Mouse (Mus musculus) thymus, postnatal 4 days (tissue): ENCODE results near the gene Pex19.
A peak's percentile ranks its signal among the peaks of the same experiment; 100 is the strongest.

Source experiments
- DNase-seq: peaks from one replicate; pipeline ENCODE4 v3.0.0; 2021

Pex19 gene

DNA sequence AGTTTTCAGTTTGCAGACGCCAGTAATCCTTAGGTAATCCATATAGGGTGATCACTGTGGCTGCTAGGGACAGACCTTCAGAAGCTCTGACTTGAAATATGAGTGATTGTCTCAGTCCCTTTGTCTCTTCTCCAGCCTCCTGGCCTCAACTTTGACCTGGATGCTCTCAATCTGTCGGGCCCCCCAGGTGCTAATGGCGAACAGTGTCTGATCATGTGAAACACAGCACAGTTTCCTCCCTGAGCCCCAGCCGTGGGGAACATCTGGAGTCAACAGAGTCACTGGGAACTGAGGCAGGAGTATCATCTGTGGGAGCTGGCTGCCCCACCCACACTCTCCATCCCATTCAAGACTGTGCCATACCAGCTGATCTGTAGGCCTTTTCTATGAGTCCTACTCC is 7.5 kb downstream of the Pex19 start:
- no peak for DNase-seq

DNA sequence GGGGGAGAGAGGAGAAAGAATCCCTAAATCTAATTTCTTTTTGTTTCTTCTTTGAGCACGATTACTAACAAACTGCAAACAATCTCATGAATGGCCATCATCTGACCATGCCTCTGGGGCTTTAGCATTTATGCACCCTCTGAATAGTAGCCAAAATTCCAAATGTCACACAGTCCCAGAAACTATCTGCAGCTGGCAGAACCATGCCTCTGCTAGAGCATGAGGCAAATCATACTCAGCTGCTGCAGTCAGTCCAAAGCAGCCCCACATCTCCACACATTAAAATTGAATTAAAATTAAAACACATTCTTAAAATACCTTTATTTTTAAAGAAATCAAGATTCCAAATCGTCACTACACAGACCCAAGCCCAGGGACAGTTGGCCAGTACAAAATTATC is 13.6 kb downstream of the Pex19 start:
- DNase-seq = no peak

DNA sequence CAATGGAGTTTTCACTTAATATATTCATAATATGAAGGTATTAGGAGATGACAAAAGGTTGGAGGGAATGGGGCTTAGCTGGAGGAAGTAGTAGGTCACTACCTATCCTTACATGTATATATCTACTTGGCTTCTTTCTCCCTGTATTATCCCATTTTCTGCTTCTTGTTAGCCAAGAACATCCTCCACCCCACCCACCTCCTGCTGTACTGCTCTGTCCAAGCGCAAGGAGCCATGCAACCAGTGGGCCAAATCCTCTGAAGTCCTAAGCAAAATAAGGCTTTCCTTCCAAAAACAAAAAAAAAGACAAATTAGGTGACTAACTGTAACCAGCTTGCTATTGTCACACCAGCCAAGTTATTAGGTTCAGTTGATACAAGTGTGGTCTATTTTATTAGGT is 14.3 kb downstream of the Pex19 start:
- no peak for DNase-seq

DNA sequence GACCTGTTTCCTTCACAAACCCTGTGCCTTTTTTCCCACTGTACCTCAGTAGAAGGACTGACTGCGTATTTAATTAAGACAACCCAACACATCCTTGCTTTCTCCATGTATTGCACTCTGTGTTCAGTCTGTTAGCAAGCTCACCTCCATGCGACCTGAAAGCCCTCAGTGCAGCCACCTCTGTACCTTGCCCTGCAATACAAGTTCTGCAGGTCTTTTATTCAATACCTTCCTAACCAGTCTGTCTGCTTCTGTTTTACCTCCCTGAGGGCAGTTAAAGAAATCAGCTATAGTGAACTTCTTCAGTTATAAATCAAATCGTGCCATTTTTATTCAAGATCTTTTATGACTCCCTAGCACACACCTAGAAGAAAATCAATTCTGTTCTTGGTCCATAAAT is 15.0 kb downstream of the Pex19 start:
- no peak for DNase-seq

DNA sequence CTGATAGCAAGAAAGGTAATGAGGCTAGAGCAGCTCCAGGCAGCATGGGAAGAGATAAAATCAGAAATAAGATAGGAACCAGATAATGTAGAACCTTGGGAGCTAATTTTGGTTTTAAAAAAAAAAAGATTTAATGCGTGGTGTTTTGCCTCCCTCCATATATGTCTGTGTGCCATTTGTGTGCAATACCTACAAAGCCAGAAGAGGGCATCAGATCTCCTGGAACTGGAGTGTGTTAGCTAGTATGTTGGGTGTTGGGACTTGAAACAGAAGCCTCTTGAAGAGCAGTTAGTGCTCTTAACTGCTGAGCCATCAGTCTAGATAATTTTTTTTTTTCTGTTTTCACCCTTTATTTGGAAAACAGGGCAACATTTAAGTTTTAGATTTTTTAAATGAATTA is 17.0 kb downstream of the Pex19 start:
- peak; percentile 70 for DNase-seq

DNA sequence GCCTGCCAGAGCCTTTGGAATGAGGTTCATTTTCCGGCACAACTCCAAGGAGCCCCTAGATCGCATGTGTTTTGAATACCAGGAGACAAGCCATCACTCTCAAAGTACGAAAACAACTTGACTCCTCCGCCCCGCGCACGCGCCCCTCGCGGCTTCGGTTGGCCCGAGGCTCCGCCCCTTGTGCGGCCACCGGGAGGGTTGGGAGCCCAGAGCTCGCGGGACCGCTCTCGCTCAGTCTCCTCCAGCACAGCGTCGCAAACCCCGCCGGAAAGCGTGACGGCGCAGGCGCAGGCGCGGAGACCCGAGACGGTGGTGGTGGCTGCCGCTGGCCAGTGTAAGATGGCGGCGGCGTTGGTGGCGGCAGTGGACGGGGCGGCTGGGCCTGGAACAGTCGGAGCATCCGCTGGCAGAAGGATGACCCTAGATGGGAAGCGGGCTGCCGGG is 21.3 kb downstream of the Pex19 start, which contains the start of gene Dcaf8:
Gene Dcaf8, plus strand, starts transcription at position 250 of the 444 bp plus-strand sequence.
- DNase-seq = peak; percentile 98

DNA sequence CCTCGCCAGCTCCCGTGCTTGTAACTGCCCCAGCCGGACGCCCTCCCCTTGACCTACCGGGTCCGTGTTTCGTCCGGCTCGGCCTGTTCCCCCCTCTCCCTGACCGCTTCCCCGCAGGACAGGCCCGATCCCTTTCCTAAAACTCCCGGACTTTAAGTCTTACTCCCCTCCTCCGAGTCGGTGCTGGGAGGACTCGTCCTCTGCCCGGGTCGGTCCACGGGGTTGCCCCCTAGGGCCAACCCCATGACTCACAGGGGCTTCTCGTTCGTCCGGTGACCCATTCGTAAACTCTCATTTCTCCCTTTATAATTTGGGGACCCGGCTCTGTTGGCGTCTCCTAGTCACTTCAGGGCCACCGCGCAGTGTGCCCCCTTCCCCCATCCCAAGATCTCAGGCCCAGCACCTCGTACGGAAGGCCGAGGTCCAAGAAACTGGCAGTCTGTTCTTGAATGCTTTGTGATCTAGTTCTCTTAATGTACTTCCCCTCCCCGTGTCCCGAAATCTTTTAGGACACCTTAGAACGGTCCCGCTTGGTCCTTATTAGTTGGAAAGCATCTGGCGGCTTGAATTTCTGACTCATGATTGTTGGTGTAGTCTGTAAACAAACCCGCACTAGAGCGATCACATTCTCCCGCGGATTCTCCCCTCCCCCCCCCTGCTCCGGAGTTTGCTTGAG is 21.9 kb downstream of the Pex19 start:
- peak; percentile 69 for DNase-seq

DNA sequence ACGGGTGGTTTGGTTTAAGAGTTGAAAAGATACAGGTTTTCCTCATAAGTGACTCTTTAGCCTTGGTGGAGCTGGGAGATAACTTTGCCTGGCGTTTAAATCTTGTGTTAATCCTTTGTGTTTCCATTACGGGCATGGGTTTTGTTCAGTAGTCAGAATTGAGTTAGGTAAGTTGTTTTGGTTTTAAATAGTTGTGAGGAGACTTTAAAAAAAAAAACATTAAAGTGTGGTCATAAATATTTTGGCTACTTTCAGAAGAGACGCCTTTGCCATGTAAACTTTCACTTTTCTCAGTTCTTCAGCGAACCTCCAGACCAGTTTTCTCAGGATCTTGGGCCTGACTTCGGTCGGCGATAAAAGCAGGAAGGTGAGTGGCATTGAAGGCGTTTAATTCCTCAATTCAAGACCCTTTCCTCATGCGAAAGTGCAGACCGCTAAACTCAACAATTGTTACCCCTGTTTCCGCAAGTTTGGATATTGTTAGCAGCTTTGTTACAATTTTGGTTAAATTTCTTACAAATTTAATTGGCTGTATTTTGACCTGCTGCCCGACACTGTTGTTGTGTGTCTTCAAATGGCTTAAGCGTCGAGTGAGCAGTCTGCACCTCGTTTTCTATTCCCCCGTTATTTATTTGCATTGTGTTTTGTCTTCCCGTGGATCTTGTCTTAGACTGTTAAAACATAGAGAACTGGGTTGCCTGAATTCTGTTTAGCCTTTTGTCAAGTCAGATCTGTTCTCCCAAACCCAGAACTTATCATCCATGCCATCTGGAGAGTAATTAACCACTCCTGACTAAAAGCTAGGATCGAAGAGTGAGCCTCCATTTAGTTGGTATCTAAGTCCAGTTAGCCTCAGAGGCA is 22.6 kb downstream of the Pex19 start:
- peak; percentile 24 for DNase-seq

DNA sequence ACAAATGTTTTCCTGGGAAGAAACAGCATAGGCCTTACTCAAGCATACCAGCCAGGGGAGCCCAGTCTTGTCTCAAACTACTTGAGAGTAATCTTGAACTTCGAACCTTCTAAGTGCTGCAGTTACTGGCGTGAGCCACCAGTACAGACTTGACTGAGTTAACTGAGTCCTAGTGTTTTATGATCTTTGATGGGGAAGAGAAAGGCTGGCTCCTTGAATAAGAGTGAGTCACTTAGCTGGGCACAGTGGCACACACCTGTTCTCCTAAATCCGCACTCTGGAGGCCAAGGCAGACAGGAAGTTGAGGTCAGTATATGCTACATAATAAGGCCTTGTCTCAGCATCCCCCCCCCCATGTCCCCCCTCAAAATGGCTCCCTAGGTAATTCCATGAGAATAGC is 28.0 kb downstream of the Pex19 start:
- no peak for DNase-seq

DNA sequence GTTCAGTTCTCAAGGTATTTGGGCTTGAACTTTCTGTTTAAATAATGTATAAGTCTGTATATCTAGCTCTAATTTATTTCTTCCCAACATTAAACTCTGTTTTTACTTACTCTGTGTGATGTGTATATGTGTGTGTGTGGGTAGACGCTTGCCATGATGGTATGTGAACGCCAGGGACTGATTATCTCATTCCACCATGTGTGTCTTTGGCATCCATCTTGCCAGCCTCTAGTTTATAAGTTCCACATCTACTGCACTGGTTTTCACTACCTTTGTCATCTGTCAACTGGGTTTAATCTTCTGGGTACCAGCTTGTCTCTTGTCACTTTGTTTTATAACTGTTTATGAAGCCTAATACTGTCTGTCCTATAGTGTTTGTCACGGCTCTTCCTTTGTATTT is 29.0 kb downstream of the Pex19 start:
- DNase-seq = no peak

DNA sequence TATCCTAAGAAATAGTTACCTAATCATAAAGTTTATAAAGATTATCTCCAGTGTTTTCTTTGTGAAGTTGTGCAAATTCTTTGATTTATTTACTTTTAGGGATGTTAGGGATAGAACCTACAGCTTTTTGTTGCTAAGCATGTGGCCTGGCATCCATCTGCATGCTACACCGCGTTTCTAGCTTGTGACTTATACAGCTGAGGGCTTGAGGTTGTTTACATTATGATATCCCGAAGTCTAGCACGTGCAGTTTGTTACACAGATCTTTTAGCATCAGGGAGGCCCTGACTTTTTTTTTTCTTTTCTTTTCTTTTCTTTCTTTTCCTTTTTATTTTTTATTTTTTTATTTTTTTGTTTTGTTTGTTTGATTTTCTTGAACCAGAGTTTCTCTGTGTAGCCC is 33.4 kb downstream of the Pex19 start:
- no peak for DNase-seq

DNA sequence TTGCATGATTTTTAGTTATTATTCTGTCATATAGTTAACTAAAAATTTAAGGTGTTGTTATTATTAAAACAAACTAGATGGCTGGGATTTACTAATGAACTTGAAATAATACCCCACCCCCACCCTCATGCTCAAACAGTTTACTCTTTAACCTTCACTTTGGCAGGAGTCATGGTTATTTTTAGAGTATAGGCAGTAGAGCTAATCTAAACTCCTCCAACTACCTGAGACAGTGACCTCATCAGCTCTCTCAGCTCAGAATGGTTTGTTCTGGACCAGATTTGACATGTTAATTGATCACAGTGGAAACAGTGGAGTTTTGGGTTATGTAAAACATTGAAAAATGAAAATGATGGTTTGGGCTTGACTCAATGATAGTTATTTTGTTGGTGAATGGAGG is 34.0 kb downstream of the Pex19 start:
- no peak for DNase-seq

DNA sequence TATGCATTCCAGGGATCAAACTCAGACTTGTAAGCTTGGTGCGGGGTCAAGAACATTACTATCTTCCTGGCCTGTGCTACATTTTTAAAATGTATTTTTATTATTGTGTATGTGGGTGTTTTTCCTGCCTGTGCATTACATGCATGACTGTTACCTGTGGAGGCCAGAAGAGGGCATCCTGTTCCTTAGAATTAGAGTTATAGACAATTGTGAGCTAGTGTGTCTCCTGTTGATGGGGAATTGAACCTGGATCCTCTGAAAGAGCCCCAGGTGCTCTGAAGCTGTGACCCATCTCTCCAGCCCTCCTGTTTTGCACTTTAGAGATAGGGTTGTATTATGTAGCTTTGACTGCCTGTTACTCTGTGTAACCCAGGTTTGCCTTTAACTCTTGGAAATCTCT is 35.5 kb downstream of the Pex19 start:
- DNase-seq = peak; percentile 36

DNA sequence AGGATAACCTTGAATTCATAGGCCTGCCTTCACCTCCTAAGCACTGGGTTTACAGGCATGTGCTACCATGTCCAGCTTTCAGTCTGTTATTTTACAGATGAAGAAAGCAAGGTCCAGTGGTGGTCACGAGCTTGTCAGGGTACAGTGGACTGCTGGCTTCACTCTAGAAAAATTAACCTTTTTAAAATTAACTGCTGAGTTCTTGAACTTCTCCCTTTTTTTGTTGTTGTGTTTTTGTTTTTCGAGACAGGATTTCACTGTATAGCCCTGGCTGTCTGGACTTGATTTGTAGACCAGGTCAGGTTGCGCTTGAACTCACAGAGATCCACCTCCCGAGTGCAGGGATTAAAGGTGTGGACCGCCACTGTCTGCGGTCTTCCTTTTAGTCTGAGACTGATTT is 36.4 kb downstream of the Pex19 start:
- no peak for DNase-seq

DNA sequence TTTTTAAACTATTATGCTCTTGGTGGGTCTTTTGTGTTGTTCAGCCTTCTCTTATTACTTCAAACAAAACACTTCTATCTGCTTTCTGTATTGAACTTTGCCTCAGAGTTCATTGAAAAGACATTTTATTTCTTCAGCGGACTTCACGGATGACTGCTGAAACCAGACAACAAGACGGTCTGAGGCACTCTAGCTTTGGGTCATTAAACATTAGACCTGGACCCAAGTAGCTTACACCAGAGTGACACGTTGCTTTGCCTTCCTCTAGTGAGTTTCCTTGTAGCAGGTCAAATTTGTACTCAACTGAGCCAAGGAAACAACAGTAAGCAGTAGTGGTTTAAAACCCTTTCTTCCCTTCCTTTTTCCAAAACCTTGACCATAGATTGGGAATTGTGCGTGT is 41.4 kb downstream of the Pex19 start:
- no peak for DNase-seq

DNA sequence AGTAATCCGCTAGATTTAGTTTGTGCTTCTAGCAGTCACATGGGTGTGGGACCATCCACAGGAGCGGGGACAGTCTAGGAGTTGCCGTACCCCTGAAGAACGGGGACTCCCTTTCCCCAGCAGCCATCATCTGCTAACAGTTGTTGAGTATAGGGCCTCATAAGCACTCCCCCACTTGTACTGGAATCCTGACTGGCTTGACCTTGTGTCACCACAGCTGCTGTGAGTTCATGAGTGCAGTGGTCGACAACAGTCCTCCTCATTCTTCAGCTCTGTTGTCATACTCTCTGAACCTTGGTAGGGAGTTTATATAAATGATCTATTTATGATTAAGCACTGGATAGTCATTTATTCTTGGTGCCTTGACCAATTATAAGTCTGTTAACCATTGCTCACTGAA is 43.3 kb downstream of the Pex19 start:
- no peak for DNase-seq

DNA sequence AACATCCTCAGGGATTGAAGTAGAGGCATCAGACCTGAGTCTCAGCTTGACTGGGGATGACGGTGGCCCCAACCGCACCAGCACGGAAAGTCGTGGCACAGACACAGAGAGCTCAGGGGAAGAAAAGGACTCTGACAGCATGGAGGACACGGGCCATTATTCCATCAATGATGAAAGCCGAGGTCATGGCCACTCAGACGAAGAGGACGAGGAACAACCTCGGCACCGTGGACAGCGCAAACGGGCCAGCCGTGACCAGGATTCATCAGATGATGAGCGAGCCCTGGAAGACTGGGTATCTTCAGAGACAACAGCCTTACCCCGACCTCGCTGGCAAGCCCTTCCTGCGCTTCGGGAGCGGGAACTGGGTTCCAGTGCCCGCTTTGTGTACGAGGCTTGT is 45.8 kb downstream of the Pex19 start:
- no peak for DNase-seq

DNA sequence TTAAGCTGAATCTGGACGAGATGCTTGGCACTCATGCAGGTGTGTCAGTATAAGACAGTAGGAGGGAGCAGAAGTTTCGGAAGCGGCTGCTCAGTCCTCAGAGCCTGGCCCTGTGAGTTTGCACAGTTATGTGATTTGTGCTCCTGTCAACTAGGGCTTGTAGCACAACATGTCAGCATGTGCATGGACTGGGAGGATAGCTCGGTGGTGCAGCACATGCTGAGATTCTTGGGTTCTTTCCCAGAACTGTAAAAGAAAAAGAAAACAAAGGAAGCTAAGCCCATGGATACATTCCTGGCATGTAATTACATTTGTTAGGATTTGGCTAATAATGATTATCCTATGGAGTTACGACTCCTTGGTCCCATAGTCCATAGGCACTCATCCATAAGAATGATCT is 46.6 kb downstream of the Pex19 start:
- DNase-seq = no peak

DNA sequence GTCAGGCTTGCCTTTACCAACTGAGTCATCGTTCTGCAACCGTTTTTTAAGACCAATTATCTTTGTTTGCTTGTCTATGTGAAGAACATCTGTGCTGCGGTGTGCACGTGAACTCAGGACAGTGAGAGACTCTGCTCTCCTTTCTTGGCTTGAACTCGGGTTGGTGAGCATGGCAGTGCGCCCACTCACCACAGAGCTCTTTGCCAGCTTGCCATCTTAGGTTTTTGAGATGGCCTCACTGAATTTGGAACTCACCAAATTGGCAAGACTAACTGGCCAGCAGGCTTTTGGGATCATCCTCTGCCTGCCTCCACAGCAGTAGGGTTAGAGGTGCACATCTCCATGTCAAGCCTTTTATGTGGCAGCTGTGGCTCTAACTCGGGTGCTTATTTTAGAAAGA is 51.2 kb downstream of the Pex19 start:
- no peak for DNase-seq

DNA sequence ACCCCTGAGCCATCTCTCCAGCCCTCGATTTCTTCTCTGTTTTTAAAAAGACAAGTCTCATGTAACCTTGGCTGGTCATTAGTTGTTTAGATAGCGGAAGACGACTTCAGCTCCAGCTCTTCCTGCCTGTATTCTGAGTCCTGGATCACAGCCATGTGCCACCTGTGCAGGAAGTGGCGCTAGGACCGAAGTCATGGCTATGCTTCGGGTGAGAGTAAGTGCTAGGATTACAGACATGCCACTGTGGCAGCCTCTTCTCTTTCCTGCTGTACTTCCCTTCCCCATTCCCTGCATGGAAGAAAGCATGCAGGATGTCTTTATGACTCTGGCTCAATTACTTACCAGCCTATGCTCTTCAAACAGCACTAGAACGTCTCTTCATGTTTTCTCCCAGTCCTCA is 52.5 kb downstream of the Pex19 start:
- no peak for DNase-seq

DNA sequence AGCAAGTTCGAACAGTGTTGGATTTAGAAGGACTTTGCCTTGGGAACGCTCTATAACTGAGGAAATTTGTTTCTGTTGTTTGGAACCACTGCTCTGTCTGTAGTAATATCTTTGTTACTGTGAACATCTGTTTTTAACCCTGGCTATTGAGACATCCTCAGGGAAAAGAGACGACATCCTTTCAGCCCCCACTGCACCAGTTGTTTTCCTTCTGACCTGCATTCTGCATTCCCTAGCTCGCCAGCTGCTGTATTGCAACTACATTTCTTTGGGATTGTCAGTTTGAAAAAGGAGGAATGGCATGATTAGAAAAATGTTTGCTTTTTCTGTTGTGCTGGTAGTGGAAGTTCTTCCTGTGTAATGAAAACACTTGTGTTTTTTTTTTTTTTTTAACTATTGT is 54.3 kb downstream of the Pex19 start:
- DNase-seq = no peak

DNA sequence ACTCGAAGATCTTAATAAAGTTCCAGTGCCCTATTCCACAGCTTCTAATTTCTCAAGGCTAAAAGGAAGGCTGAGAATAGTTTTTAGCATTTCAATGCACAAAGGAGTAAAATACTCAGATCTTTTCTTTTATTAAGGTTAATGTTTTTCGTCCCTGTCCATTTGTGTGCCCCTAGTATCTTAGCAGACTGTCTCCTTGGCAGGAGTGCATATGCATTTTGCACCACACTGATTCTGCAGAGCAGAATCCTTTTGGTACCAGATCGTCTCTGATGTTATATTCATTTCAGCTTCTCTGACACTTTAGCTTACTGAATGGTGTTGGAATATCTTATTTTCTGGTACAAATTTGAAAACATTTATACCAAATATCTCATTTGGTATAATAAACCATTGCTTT is 55.2 kb downstream of the Pex19 start:
- DNase-seq = no peak

DNA sequence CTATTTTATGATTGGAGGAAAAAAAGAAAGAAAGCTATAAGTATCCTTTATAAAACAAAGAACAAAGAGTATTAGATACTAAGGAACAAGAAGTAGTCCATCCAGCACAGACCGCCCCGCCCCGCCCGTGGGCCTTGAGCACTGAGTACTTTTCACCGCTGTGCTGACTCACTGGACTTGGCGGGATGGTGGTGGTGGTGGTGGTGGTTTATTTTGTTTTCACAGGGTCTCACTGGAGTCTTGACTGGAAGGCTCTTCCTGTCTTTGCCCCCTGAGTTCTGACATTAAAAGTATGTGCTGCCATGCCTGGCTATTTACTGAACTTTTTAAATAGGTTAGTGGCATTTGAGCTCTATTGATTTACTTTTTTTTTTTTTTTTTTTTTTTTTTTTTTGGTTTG is 56.5 kb downstream of the Pex19 start:
- no peak for DNase-seq

DNA sequence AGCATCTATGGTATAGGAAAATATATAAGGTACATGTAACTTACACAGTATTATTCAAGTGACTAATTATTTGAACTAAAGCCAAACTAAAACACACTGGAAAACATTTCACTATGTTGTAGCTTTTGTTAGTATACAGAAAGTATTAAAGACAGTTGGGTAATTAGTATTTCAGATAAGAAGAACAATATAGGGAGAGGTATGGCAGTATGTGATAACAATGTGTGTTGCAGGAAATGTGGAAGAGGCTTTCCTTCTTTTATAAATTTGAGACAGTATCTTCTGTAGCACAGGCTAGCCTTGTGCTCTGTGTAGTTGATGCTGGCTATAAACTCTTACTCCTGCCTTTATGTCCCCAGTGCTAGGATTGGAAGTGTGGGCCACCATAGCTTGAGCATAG is 57.4 kb downstream of the Pex19 start:
- no peak for DNase-seq
